Mouse (Mus musculus) forebrain, embryonic 12.5 days (tissue): Measurements from ENCODE around the gene Socs7. TPM values are rescaled to one million over a fixed set of nuclear protein-coding genes. Genes with fewer than 3 reads are reported as not detected.

Experiments used
- ATAC-seq: fragments of 200-750 bp; cut with Nextera tagmentation; 2 replicates; pipeline ENCODE4 v1.8.0; 2017; ENCODE audit warnings: moderate TSS enrichment; ENCODE audit not compliant: low FRiP score
- H3K27ac ChIP-seq: fragments of 300-500 bp; sonication (generic); 2 replicates; pipeline ENCODE4 v1.5.1; 2016; ENCODE audit warnings: mild to moderate bottlenecking
- H3K27me3 ChIP-seq: fragments of 300-500 bp; sonication (generic); 2 replicates; pipeline ENCODE4 v1.6.1; 2016; ENCODE audit warnings: mild to moderate bottlenecking
- H3K36me3 ChIP-seq: fragments of 300-500 bp; sonication (generic); replicated peaks from 2 replicates; pipeline ENCODE4 v1.6.1; 2016; ENCODE audit warnings: mild to moderate bottlenecking
- H3K4me1 ChIP-seq: fragments of 300-500 bp; sonication (generic); 2 replicates; pipeline ENCODE4 v1.6.1; 2016
- H3K4me2 ChIP-seq: fragments of 300-500 bp; sonication (generic); 2 replicates; pipeline ENCODE4 v1.6.1; 2016; ENCODE audit warnings: mild to moderate bottlenecking, moderate library complexity
- H3K4me3 ChIP-seq: fragments of 300-500 bp; sonication (generic); replicated peaks from 2 replicates; pipeline ENCODE4 v1.5.1; 2016; ENCODE audit warnings: mild to moderate bottlenecking
- H3K9ac ChIP-seq: fragments of 300-500 bp; sonication (generic); 2 replicates; pipeline ENCODE4 v1.6.1; 2016; ENCODE audit warnings: mild to moderate bottlenecking
- H3K9me3 ChIP-seq: fragments of 300-500 bp; sonication (generic); 2 replicates; pipeline ENCODE4 v1.6.1; 2016
- WGBS: fragments of 180-500 bp; shearing (Covaris S2); methylation state at CpG from one replicate; pipeline ENCODE4 v1.1.7; 2016; 5-methylcytosine and 5-hydroxymethylcytosine counted together
- polyA plus RNA-seq: library from polyadenylated mRNA; unstranded; fragments of >200 nt; fragmentation: Nextera tagmentation; extraction: Ambion mirVana; gene quantifications from 2 replicates; pipeline ENCODE4 v1.2.1, GENCODE M21; 2016

Socs7 gene
- polyA plus RNA-seq, 1 experiment from 2014 or later = 8.0 TPM

DNA sequence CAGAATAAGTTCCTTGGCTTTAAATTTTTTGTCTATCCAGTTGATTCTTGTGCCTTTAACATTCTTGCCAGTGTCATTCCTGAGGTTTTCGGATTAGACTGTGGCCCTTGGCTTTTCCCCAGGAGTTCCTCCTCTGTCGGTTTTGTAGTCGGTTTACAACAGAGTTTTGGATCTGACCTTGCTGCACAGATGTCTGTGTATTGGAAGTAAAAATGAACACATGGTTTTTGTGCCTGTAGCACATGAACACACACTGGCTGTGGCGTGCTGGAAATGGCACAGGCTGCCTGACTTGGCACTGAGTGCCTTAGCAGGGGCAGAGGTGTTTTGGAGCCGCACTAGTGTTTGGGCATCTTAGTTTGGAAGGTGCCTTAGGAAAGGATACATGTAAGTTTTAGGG lies 6.2 kb downstream of the Socs7 start:
- Histone ChIP-seq H3K27ac (no peak overlapping the region), H3K4me1 (peaks cover 32% of the 10 kb centered on the region), H3K9ac (no peak overlapping the region), H3K9me3 (no peaks in the 10 kb centered on the region), H3K4me3 (no peak overlapping the region), H3K36me3 (no peaks in the 10 kb centered on the region; the same call in 1 of the 2 replicates), H3K27me3 (no peaks in the 10 kb centered on the region), H3K4me2 (no peak overlapping the region)
- 90% methylated on average over 5 of the region's 5 CpGs for WGBS
- ATAC-seq = no peak

DNA sequence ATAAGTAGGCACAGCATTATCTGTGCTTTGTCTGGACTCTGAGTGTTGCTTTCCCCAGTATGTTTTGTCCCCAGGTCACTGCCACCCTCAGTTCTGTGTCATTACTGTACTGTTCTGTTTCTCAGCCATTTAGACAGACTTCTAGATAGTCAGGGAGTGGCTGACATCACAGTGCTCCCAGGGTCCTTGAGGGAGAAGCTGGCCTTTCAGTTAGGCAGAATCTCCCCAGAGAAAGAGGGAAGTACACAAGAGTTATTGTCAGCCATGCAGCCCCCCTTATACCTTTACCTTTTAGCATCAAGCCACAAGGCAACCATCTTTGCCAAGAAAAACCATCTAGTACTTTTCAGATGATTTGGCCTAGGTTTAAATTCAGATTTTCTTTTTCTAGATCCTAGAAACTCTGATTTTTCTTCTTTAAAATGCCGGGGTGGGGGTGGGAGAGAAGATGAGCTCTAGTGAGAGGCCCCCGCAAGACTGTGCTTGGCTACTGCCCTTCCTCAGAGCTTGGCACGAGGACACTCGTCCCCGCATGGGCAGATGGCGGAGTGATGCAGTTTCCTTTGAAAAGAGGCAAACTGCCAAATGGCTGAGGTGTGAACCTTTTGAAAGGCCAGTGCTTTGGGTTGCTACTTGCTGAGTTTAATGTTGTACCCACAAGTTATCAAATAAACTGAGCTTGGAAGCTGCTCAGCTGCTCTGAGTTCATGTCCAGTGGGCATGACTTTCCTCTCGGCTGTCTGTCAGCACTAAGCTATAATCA lies 8.2 kb downstream of the Socs7 start:
- Histone ChIP-seq H3K9ac (no peak overlapping the region), H3K9me3 (no peaks in the 10 kb centered on the region), H3K36me3 (peaks cover 16% of the 10 kb centered on the region), H3K4me1 (peaks cover 12% of the 10 kb centered on the region), H3K27me3 (no peaks in the 10 kb centered on the region), H3K27ac (no peak overlapping the region), H3K4me2 (no peak overlapping the region), H3K4me3 (no peak overlapping the region)
- 74% methylated on average over 7 of the region's 7 CpGs for WGBS
- ATAC-seq = no peak

DNA sequence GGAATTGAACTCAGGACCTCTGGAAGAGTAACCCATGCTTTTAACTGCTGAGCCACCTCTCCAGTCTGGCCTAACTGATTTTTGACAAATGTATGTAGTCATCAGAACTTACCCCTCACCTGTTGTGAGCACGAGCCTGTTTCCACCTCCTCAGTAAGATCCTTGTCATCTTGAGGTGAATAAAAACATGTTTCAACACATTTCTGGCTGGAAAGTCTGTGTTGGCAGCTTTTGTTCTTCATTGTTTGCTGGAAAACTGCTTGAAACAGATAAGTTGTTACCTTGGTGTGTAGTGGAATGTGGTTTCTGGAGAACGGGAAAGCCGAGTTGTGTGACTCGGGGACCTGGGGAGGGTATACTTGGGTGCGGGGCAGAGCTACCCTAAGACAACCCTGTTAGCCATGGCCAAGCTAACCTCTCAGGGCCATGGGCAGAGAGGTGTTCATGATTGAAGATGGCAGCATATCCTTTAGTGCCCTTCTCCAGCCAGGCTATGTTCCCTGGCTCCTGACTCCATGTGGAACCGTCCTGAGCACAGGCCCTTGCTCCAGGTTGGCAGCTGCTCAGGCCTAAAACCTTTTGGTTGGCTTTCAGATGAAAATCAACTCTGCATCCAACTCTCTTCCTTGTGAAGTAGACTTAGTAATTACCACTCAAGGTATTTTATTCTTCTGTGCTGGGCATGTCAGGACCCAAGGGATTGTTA lies 10.0 kb downstream of the Socs7 start:
- Histone ChIP-seq H3K4me3 (no peak overlapping the region), H3K27me3 (no peaks in the 10 kb centered on the region), H3K27ac (no peak overlapping the region), H3K9ac (no peak overlapping the region), H3K4me2 (no peak overlapping the region), H3K9me3 (no peaks in the 10 kb centered on the region), H3K36me3 (peaks cover 33% of the 10 kb centered on the region), H3K4me1 (peaks cover 7% of the 10 kb centered on the region; the same call in 1 of the 2 replicates)
- WGBS = 91% methylated on average over 6 of the region's 6 CpGs
- no peak for ATAC-seq

DNA sequence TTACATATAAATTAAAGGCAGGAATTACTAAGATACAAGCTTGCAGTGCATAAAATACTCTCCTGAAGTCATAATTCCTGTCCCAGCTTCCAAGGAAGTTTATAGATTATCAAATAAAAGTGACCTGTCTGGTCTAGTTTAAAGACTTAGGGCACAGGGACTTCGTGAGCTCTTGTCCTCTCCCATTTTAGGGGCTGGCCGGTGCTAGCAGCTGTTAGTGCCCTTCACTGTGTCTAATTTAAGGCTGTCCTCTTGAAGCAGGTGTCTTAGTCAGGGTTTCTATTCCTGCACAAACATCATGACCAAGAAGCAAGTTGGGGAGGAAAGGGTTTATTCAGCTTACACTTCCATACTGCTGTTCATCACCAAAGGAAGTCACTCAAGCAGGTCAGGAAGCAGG lies 11.1 kb downstream of the Socs7 start:
- WGBS = 93% methylated on average over 2 of the region's 2 CpGs
- H3K4me3 ChIP-seq = no peak overlapping the region
- no peak overlapping the region for H3K9ac ChIP-seq
- ATAC-seq = no peak
- no peaks in the 10 kb centered on the region for H3K27me3 ChIP-seq
- no peaks in the 10 kb centered on the region for H3K9me3 ChIP-seq
- no peak overlapping the region for H3K27ac ChIP-seq
- H3K36me3 ChIP-seq = peaks cover 44% of the 10 kb centered on the region
- H3K4me1 ChIP-seq = peaks cover 7% of the 10 kb centered on the region; the same call in 1 of the 2 replicates
- no peak overlapping the region for H3K4me2 ChIP-seq

DNA sequence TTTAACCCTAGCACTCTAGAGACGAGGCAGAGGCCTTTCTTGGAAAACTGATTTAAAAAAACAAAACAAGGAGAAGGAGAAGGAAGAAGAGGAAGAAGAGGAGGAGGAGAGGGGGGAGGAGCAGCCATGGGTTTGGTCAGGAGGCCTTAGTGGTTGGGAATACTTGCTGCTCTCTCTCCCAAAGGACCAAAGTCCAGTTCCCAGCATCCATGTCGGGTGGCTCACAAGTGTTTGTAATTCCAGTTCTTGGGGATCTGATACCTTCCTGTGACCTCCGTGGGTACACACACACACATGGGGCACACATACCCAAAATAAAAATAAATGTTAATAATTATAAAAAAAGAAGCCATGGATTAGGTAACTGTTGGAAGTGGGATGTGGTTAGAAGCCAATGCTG lies 17.7 kb downstream of the Socs7 start:
- Histone ChIP-seq H3K9ac (no peak overlapping the region), H3K27ac (no peak overlapping the region), H3K9me3 (no peaks in the 10 kb centered on the region), H3K27me3 (no peaks in the 10 kb centered on the region), H3K4me3 (no peak overlapping the region), H3K4me1 (no peaks in the 10 kb centered on the region), H3K4me2 (no peak overlapping the region), H3K36me3 (peaks cover 76% of the 10 kb centered on the region)
- no peak for ATAC-seq
- 87% methylated on average over 3 of the region's 3 CpGs for WGBS

DNA sequence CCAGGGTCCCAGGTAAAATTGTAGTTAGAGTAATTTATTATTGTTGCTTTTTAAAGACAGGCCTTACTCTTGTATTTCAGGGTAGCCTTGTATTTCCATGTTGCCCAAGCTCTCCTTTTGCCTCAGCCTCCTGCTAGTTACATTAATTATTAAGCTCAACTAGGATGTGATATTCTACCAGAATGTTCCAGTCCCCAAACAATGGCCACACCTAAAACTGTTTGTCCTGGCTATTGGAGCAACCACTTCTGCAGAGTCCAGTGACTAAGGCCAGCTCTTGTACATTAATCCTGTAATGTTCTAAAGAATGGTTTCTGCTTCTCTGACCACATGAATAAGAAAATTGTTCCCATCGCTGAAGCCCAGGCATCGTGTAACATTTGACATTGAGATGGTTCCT lies 20.7 kb downstream of the Socs7 start:
- WGBS = 89% methylated on average over 2 of the region's 2 CpGs
- no peaks in the 10 kb centered on the region for H3K4me1 ChIP-seq
- no peak overlapping the region for H3K9ac ChIP-seq
- H3K36me3 ChIP-seq = peaks cover 59% of the 10 kb centered on the region
- H3K27ac ChIP-seq = no peak overlapping the region
- ATAC-seq = no peak
- H3K9me3 ChIP-seq = no peaks in the 10 kb centered on the region
- H3K4me2 ChIP-seq = no peak overlapping the region
- H3K27me3 ChIP-seq = no peaks in the 10 kb centered on the region
- H3K4me3 ChIP-seq = no peak overlapping the region

DNA sequence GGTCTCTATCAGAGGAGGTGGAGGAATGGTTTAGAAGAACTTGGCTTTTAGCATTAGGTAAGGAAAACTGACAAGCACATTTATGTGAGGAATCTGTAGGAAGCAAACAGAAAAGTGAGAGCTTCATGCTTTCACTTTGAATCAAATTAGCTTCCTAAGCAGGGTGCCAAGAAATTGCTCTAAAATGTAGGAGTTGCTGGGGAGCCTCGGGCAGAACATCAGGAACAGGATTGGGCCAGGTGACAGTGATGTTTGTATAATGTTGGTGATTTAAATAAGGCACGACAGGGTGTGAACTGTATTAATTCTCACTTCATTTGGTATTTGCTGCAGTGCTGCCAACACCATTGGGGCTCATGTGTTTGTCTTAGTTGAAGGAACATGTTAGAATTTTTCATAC lies 21.4 kb downstream of the Socs7 start:
- peaks cover 57% of the 10 kb centered on the region for H3K36me3 ChIP-seq
- H3K27me3 ChIP-seq = no peaks in the 10 kb centered on the region
- WGBS = 72% methylated on average over 2 of the region's 2 CpGs
- H3K27ac ChIP-seq = no peak overlapping the region
- no peak overlapping the region for H3K4me3 ChIP-seq
- no peak overlapping the region for H3K4me2 ChIP-seq
- H3K4me1 ChIP-seq = no peaks in the 10 kb centered on the region
- no peak for ATAC-seq
- no peaks in the 10 kb centered on the region for H3K9me3 ChIP-seq
- no peak overlapping the region for H3K9ac ChIP-seq

DNA sequence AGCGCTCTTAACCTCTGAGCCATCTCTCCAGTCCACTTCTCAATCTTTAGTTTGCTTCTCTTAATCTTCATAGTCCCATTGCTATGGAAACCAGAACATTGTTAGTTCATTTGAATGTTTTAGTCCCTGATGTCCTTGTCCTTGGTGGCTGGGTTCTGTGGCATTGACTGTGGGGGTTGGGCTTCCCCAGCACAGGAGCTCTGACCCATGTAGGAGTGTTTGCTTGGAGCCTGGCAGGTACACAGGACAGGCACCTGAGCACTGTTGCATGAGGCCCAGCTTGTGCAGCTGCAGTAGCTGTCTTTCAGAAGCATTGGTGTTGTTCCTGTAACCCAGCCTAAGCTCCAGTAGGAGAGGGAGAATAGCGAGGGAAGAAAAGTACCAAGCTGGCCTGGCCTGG lies 25.5 kb downstream of the Socs7 start:
- 89% methylated on average over 2 of the region's 2 CpGs for WGBS
- H3K4me1 ChIP-seq = no peaks in the 10 kb centered on the region
- no peak overlapping the region for H3K27ac ChIP-seq
- ATAC-seq = no peak
- H3K9ac ChIP-seq = no peak overlapping the region
- H3K36me3 ChIP-seq = peaks cover 73% of the 10 kb centered on the region
- H3K27me3 ChIP-seq = no peaks in the 10 kb centered on the region
- no peak overlapping the region for H3K4me2 ChIP-seq
- H3K4me3 ChIP-seq = no peak overlapping the region
- H3K9me3 ChIP-seq = no peaks in the 10 kb centered on the region

DNA sequence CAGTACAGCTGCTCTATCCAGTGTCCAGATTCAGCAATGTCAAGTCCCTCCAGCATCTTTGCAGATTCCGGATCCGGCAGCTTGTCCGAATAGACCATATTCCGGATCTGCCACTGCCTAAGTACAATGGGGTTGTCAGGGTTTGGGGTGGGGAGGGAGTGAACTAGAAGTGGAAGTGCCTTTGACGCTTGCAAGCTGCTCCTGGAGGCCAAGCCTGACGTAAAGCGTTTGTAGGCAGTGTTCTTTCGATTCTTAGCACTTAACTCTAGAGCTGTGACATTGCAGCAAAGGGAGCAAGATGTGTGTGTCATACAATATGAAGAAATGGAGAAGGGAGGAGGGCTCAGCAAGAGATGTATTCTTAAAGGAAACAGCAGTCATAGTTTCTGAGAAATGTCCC lies 26.8 kb downstream of the Socs7 start:
- no peak overlapping the region for H3K9ac ChIP-seq
- H3K27me3 ChIP-seq = no peaks in the 10 kb centered on the region
- no peaks in the 10 kb centered on the region for H3K9me3 ChIP-seq
- H3K4me3 ChIP-seq = no peak overlapping the region
- H3K4me1 ChIP-seq = no peaks in the 10 kb centered on the region
- no peak overlapping the region for H3K27ac ChIP-seq
- no peak overlapping the region for H3K4me2 ChIP-seq
- 91% methylated on average over 8 of the region's 8 CpGs for WGBS
- ATAC-seq = no peak
- peaks cover 73% of the 10 kb centered on the region for H3K36me3 ChIP-seq

DNA sequence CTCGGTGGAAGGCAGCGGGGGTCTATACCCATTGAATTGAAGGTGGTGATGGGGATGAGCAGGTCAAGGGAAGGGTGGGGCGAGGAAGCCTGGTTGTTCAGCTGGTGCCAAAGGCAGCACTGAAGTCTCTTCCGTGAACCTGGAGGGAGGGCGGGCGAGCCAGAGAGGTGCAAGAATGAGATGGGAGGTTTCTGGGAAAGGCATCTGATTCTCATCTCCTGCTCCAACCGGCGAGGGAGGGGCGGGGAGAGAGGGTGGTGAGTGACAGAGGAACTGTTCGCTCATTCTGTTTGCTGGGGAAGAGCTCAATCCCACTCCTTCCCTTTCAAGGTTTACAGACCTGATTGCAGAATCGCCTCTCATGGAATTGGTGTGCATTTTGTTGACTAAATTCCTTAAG lies 31.3 kb downstream of the Socs7 start:
- ATAC-seq = no peak
- Histone ChIP-seq H3K27me3 (no peaks in the 10 kb centered on the region), H3K9ac (no peak overlapping the region), H3K36me3 (peaks cover 73% of the 10 kb centered on the region), H3K4me2 (no peak overlapping the region), H3K4me3 (no peak overlapping the region), H3K9me3 (no peaks in the 10 kb centered on the region), H3K4me1 (no peaks in the 10 kb centered on the region), H3K27ac (no peak overlapping the region)
- WGBS = 87% methylated on average over 11 of the region's 11 CpGs

DNA sequence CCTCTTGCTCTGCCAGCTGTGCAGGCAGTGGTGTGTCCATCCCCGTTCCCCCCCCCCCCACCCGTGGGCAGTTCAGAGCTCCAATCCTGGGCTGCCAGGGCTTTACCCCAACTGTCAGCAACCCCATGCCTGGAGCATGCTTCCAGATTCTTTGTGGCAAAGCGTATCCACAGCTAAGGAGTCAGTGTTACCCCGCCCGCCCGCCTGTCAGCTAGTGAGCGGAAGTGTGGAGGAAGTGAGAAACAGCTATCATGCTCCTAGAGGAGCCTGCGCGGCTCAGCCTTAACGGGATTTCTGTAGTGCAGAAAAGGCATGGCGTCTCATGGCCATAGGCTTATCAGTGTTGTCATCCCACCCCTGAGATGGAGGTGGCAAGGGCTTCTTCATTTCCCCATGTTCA lies 31.8 kb downstream of the Socs7 start:
- Histone ChIP-seq H3K27me3 (no peaks in the 10 kb centered on the region), H3K27ac (no peak overlapping the region), H3K9me3 (no peaks in the 10 kb centered on the region), H3K9ac (no peak overlapping the region), H3K36me3 (peaks cover 70% of the 10 kb centered on the region), H3K4me3 (no peak overlapping the region), H3K4me1 (no peaks in the 10 kb centered on the region), H3K4me2 (no peak overlapping the region)
- no peak for ATAC-seq
- 86% methylated on average over 11 of the region's 11 CpGs for WGBS

DNA sequence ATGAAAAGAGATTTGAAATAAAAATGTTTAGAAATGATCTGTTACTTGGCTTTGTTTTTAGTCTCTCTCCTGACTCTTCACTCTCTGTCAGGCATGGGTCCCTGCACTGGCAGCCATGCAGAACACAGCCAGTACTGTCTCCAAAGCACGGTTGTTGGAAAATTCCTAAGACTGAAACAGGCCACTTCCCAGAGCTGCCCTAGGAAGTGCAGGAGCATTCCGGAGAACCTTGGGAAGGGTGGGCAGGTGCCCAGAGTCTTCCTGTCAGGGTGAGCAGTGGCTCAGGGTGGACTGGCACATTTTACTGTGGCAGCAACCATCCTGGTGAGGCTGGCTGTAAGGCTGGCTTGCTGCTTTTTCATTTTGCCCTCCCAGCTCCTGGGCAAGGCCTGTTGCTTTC lies 36.2 kb downstream of the Socs7 start:
- no peak overlapping the region for H3K4me2 ChIP-seq
- 78% methylated on average over 2 of the region's 2 CpGs for WGBS
- H3K27me3 ChIP-seq = peaks cover 14% of the 10 kb centered on the region
- no peak overlapping the region for H3K4me3 ChIP-seq
- no peaks in the 10 kb centered on the region for H3K9me3 ChIP-seq
- no peak overlapping the region for H3K9ac ChIP-seq
- peaks cover 31% of the 10 kb centered on the region for H3K36me3 ChIP-seq
- no peak overlapping the region for H3K27ac ChIP-seq
- ATAC-seq = no peak
- H3K4me1 ChIP-seq = peaks cover 22% of the 10 kb centered on the region
